Mouse (Mus musculus) gastrocnemius, adult 2 months (tissue): ENCODE measurements around the gene Eif3d. TPM values are rescaled to one million over a fixed set of nuclear protein-coding genes. Genes with fewer than 3 reads are reported as not detected.

Experiments used
- DNase-seq: peaks from one replicate; pipeline ENCODE4 v3.0.0; 2022
- H3K27ac ChIP-seq: fragments of 200-600 bp; 2 replicates; pipeline ENCODE4 v1.8.1; 2022; ENCODE audit warnings: mild to moderate bottlenecking
- H3K4me3 ChIP-seq: fragments of 200-600 bp; 2 replicates; pipeline ENCODE4 v1.8.1; 2022; ENCODE audit warnings: mild to moderate bottlenecking, moderate library complexity
- CTCF ChIP-seq: fragments of 200-600 bp; IDR thresholded peaks from 2 replicates; pipeline ENCODE4 v1.8.1; 2022; ENCODE audit warnings: antibody characterized with exemption, mild to moderate bottlenecking, moderate library complexity
- intact Hi-C: fragments of 180-260 bp; cut with DNase I; formaldehyde crosslinking; loops from one replicate; pipeline ENCODE4 v1.15.1; 2025
- total RNA-seq, 2 experiments: library from RNA; stranded (reverse); gene quantifications; 2 replicates each; pipeline ENCODE4 v1.2.3; 2021

The Eif3d gene
- total RNA-seq, 2 experiments from 2014 or later, result 57.7 to 63.5 TPM

GRCm38 (mm10) chr15:77925195-77925594 is 45.4 kb downstream of the Eif3d start:
- Histone ChIP-seq H3K27ac (no peak overlapping the region), H3K4me3 (no peak overlapping the region)
- intact Hi-C loops, result no loop called here
- no peak for TF ChIP-seq CTCF
- DNase-seq, result no peak

GRCm38 (mm10) chr15:77923267-77924035 is 47.2 kb downstream of the Eif3d start:
- Histone ChIP-seq H3K4me3 (no peak overlapping the region), H3K27ac (peak overlapping the region; percentile 38; the same call in 1 of the 2 replicates)
- DNase-seq, result no peak
- intact Hi-C loops, result no loop called here
- TF ChIP-seq CTCF, result no peak

DNA sequence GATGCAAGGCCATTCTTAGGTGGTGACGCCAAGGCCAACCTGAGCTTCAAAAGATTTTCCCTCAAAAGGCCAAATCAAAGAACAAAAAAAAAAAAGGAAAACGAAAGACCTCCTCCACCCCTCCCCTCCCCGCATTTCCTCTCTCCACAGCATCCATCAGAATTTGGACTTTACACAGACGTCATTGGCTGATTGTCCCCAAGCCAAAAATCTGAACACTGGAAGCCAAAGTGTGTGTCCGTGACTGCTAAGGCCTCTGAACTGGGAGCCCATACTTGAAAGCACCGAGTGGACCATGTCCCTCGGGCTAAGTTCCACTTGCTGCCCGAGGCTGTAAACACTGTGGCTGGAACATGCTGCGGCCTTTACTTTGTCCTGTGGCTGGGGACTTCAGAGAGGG is 47.9 kb downstream of the Eif3d start:
- intact Hi-C loops, result no loop called here
- H3K4me3 ChIP-seq, result no peak overlapping the region
- H3K27ac ChIP-seq, result peak overlapping the region; percentile 53
- no peak for DNase-seq
- no peak for TF ChIP-seq CTCF

GRCm38 (mm10) chr15:77921636-77922035 is 49.0 kb downstream of the Eif3d start:
- intact Hi-C loops, result no loop called here
- Histone ChIP-seq H3K4me3 (no peak overlapping the region), H3K27ac (peak overlapping the region; percentile 53; the same call in 1 of the 2 replicates)
- no peak for DNase-seq
- TF ChIP-seq CTCF, result no peak

DNA sequence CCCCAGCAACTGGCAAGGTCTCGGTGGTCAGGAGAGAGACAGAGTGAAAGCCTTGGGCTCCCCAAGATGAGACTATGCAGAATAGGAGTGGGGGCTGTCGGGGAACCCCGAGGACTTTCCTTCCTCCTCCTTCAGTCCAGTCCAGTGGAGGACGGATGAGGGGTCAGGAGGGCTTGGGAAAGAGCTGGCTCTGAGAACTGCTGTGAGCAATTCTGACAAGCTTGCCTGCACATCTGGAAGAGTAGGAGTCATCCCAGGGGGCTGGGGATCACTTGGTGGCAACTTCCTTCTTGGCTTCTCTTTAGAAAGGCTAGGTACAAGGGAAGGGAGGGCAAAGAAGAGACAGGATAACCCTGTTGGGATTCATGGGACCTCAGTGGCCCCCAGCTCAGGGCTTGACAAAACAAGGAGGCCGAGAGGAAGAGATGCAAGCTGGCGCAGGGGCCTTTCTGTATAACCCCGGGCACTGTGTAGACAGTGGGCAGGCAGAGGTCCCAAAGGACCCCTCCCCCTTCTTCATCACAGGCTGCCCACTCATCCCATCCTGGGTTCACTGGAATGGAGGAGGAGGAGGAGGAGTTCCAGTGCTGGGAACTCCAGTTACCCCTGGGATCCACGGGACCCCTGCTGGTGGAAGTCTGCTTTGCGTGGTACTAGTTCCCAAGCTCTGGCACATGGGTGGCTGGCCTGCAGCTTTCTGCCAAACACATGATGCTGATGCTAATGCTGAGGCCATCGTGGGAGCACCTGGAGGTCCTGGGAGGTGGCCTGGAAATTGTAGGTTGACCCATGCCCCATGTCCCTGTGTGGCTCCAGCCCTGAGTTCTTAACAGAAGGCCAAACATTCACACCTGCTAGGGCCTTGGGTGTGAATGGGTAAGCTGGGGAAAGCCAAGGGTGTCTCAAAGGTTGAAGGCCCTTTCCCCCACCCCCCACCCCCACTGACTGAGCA is 49.8 kb downstream of the Eif3d start:
- TF ChIP-seq CTCF, result peak; percentile 40
- Histone ChIP-seq H3K27ac (peak overlapping the region; percentile 74), H3K4me3 (no peak overlapping the region)
- no peak for DNase-seq
- intact Hi-C loops, result no loop called here

- Histone ChIP-seq H3K4me3 (no peak overlapping the region), H3K27ac (peak overlapping the region; percentile 74)
- TF ChIP-seq CTCF, result no peak
- intact Hi-C loops, result no loop called here
- DNase-seq, result no peak
Observed at GRCm38 (mm10) chr15:77919441-77919840, 51.2 kb downstream of the Eif3d start.

- H3K4me3 ChIP-seq, result no peak overlapping the region
- peak; percentile 92 for DNase-seq
- peak; percentile 88 for TF ChIP-seq CTCF
- intact Hi-C loops, result loop anchor here (2.0 kb wide), 2 partner anchors 134 to 142 kb away; no protein-coding TSS in a partner anchor
- H3K27ac ChIP-seq, result peak overlapping the region; percentile 56
Observed at GRCm38 (mm10) chr15:77916851-77917544, 53.6 kb downstream of the Eif3d start.

DNA sequence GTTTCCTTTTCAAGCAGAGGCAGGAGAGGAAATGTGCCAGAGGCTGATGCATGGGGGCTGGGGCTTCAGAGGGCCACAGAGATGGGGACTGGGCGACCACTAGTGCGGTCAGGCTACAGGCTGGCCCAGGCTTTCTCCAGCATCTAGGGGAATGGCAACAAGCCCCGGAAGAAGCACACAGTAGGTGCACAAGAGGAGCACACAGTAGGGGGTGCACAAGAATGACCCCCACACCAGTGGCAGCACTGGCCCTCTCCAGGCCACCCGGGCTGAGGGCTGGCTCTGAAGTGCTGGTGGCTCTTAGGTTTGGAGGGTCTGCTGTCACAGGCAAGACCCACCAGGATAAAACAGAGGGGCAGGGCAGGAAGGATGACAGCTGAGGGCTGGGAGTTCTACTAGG is 55.3 kb downstream of the Eif3d start:
- DNase-seq, result no peak
- no peak for TF ChIP-seq CTCF

GRCm38 (mm10) chr15:77914507-77914906 is 56.1 kb downstream of the Eif3d start:
- no peak for TF ChIP-seq CTCF
- intact Hi-C loops, result loop anchor here (5.0 kb wide), 1 partner anchor 72 kb away; the partner anchor contains the start of gene Myh9
- Histone ChIP-seq H3K27ac (peak overlapping the region; percentile 90), H3K4me3 (no peak overlapping the region)
- no peak for DNase-seq

More for the DNA sequence above, 55.3 kb downstream of the Eif3d start:
- Histone ChIP-seq H3K27ac (peak overlapping the region; percentile 90), H3K4me3 (no peak overlapping the region)
- intact Hi-C loops, result no loop called here

- DNase-seq, result peak; percentile 75
- intact Hi-C loops, result loop anchor here (5.0 kb wide), 1 partner anchor 71 kb away; the partner anchor contains the start of gene Myh9
- peak overlapping the region; percentile 35; the same call in 1 of the 2 replicates for H3K4me3 ChIP-seq
- peak overlapping the region; percentile 90 for H3K27ac ChIP-seq
- no peak for TF ChIP-seq CTCF
Observed at GRCm38 (mm10) chr15:77913054-77913453, 57.6 kb downstream of the Eif3d start.

DNA sequence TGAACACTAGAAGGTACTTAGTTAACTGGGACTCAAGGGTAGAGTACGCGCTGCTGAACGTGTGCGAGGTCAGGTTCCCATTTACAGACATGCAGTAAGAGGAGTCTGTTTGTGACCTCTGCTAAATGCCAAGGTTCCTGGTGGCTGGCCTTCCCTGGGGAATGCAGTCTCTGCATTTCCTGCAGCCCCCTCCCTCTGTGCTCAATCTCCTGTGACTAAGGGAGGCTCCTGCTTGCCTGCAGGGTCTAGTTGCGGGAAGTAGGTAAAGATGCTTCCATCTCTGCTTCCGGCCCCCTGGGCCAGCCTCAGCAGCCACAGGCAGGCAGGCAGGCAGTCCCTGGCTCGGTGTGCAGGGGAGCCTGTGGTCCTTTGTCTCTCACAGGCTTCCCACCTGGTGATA is 58.0 kb downstream of the Eif3d start:
- Histone ChIP-seq H3K4me3 (peak overlapping the region; percentile 35), H3K27ac (peak overlapping the region; percentile 90)
- intact Hi-C loops, result loop anchor here (5.0 kb wide), 1 partner anchor 70 kb away; the partner anchor contains the start of gene Myh9
- TF ChIP-seq CTCF, result no peak
- DNase-seq, result peak; percentile 59

DNA sequence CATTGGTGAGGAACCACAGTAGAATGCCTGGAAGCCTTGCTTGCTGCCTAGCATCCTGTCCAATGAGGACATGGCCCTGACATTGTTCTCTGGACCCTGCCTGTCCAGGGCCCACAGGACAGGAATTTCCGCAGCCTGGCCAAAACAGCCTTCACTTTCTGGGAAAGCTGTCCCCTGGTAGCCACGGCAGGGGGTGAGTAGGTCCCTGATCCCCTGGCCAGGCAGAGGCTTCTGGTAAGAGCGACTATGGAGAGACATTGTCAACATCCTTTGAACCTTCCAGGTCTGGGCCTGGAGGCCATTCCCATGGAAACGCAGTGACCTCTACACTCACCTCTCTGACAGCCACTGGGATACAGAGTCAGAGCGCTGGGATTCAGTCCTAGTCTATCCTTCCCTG is 58.6 kb downstream of the Eif3d start:
- peak overlapping the region; percentile 35 for H3K4me3 ChIP-seq
- intact Hi-C loops, result loop anchor here (5.0 kb wide), 1 partner anchor 70 kb away; the partner anchor contains the start of gene Myh9
- peak overlapping the region; percentile 90 for H3K27ac ChIP-seq
- TF ChIP-seq CTCF, result no peak
- peak; percentile 61 for DNase-seq
